Mouse (Mus musculus) ES-E14 (cell line): ENCODE measurements at regions not wholly inside any gene's neighbourhood (a gene's known extent, or its start where the extent isn't known, plus 50 kb on each side); places are given as distances from the start of the nearest gene placed in this dataset.

ENCODE experiments used
- DNase-seq: peaks from one replicate; pipeline ENCODE4 v3.0.0-alpha.2; 2013; ENCODE audit warnings: low read depth, low spot score
- H3K27ac ChIP-seq: 2 replicates; pipeline ENCODE4 v1.5.1; 2012; ENCODE audit warnings: low read depth, mild to moderate bottlenecking, low read length, moderate library complexity, mixed read lengths; ENCODE audit not compliant: poor library complexity, insufficient read depth, severe bottlenecking
- H3K36me3 ChIP-seq: 2 replicates; pipeline ENCODE4 v1.6.1; 2012; ENCODE audit warnings: mild to moderate bottlenecking, low read length, moderate library complexity, mixed read lengths; ENCODE audit not compliant: control insufficient read depth, poor library complexity, insufficient read depth, severe bottlenecking
- H3K4me1 ChIP-seq, 2 experiments: fragments of 150-350 bp in 1 of 2; sonication (generic) in 1 of 2; 2 replicates each; pipeline ENCODE4 v1.6.1; 2012; ENCODE audit warnings: low read length in 2 of 2, mild to moderate bottlenecking in 1 of 2, mixed read lengths in 1 of 2; ENCODE audit not compliant: control insufficient read depth in 2 of 2, insufficient read depth in 2 of 2, poor library complexity in 1 of 2
- H3K4me3 ChIP-seq, 2 experiments: fragments of 150-350 bp in 1 of 2; sonication (generic) in 1 of 2; 2 replicates each; pipeline ENCODE4 v1.5.1; 2012; ENCODE audit warnings: low read length in 2 of 2, low read depth in 1 of 2, mild to moderate bottlenecking in 1 of 2, mixed read lengths in 1 of 2; ENCODE audit not compliant: insufficient read depth in 1 of 2, poor library complexity in 1 of 2, severe bottlenecking in 1 of 2
- H3K9ac ChIP-seq: 2 replicates; pipeline ENCODE4 v1.6.1; 2012; ENCODE audit warnings: low read depth, mild to moderate bottlenecking, low read length, mixed read lengths; ENCODE audit not compliant: poor library complexity, insufficient read depth, severe bottlenecking
- H3K9me3 ChIP-seq: fragments of 150-350 bp; sonication (generic); 2 replicates; pipeline ENCODE4 v1.6.1; 2012; ENCODE audit warnings: low read depth, mild to moderate bottlenecking, low read length; ENCODE audit not compliant: control insufficient read depth, insufficient read depth
- CHD2 ChIP-seq: IDR thresholded peaks from 2 replicates; pipeline ENCODE4 v1.6.1; 2014; ENCODE audit warnings: mild to moderate bottlenecking, low read depth, low read length, inconsistent platforms
- HCFC1 ChIP-seq: IDR thresholded peaks from 2 replicates; pipeline ENCODE4 v1.6.1; 2012; ENCODE audit warnings: low read length, inconsistent platforms, borderline replicate concordance; ENCODE audit not compliant: insufficient read depth
- MAFK ChIP-seq: IDR thresholded peaks from 2 replicates; pipeline ENCODE4 v1.6.1; 2014; ENCODE audit warnings: mild to moderate bottlenecking, low read depth, low read length, inconsistent platforms; ENCODE audit not compliant: insufficient read depth
- ZC3H11A ChIP-seq: IDR thresholded peaks from 2 replicates; pipeline ENCODE4 v1.6.1; 2012; ENCODE audit warnings: low read depth, mild to moderate bottlenecking, inconsistent platforms, low read length, borderline replicate concordance
- ZNF384 ChIP-seq: IDR thresholded peaks from 2 replicates; pipeline ENCODE4 v1.6.1; 2012; ENCODE audit warnings: low read depth, low read length, inconsistent platforms
- in situ Hi-C, 2 experiments: fragments of 600-800 bp; cut with MboI; formaldehyde crosslinking; loops; one replicate each; pipeline ENCODE4 v1.15.1; 2025; ENCODE audit warnings: low sequenced_read_pairs in 2 of 2, inconsistent platforms in 1 of 2; ENCODE audit not compliant: unreplicated experiment in 2 of 2

- no peaks in the 10 kb centered on the region for H3K9me3 ChIP-seq
- H3K4me3 ChIP-seq = no peak overlapping the region
- no peak for TF ChIP-seq MAFK
- TF ChIP-seq ZC3H11A = no peak
- no peak for TF ChIP-seq CHD2
- no peak for TF ChIP-seq ZNF384
- TF ChIP-seq HCFC1 = no peak
- DNase-seq = peak; percentile 30
- no peaks in the 10 kb centered on the region for H3K36me3 ChIP-seq
- H3K27ac ChIP-seq = no peak overlapping the region
- H3K4me1 ChIP-seq = peaks cover 0 to 3% of the 10 kb centered on the region in 2 experiments; a peak in 1 of 4 replicates
- in situ Hi-C loops = no loop called here
- no peak overlapping the region for H3K9ac ChIP-seq
Measured at GRCm38 (mm10) chr3:16858931-16859330, 852.7 kb upstream of the Gm5150 start.

GRCm38 (mm10) chr3:16855251-16855650 is 849.0 kb upstream of the Gm5150 start:
- DNase-seq = no peak
- Histone ChIP-seq H3K4me1 (peaks cover 0 to 3% of the 10 kb centered on the region in 2 experiments; a peak in 1 of 4 replicates), H3K27ac (no peak overlapping the region), H3K36me3 (no peaks in the 10 kb centered on the region), H3K9me3 (no peaks in the 10 kb centered on the region), H3K4me3 (no peak overlapping the region), H3K9ac (no peak overlapping the region)
- TF ChIP-seq CHD2 (no peak), MAFK (no peak), ZNF384 (no peak), ZC3H11A (no peak), HCFC1 (no peak)
- in situ Hi-C loops = no loop called here

- no peak for TF ChIP-seq CHD2
- no peak for TF ChIP-seq MAFK
- TF ChIP-seq ZNF384 = no peak
- no peak for TF ChIP-seq ZC3H11A
- TF ChIP-seq HCFC1 = no peak
- Histone ChIP-seq H3K27ac (no peak overlapping the region), H3K9me3 (no peaks in the 10 kb centered on the region), H3K4me3 (no peak overlapping the region), H3K4me1 (peaks cover 0 to 2% of the 10 kb centered on the region in 2 experiments; a peak in 1 of 4 replicates), H3K36me3 (no peaks in the 10 kb centered on the region), H3K9ac (no peak overlapping the region; the same call in 1 of the 2 replicates)
- in situ Hi-C loops = no loop called here
- no peak for DNase-seq
Measured at GRCm38 (mm10) chr3:16853992-16854391, 847.8 kb upstream of the Gm5150 start.

- H3K9me3 ChIP-seq = no peaks in the 10 kb centered on the region
- H3K4me3 ChIP-seq = no peak overlapping the region
- TF ChIP-seq CHD2 (no peak), HCFC1 (no peak), ZNF384 (no peak), ZC3H11A (no peak), MAFK (no peak)
- H3K4me1 ChIP-seq = no peaks in the 10 kb centered on the region
- in situ Hi-C loops = no loop called here
- no peak for DNase-seq
- no peak overlapping the region for H3K27ac ChIP-seq
- H3K36me3 ChIP-seq = no peaks in the 10 kb centered on the region
- H3K9ac ChIP-seq = no peak overlapping the region
Measured at GRCm38 (mm10) chr3:16846785-16847520, 840.7 kb upstream of the Gm5150 start.
